In genomic region chr11:64805567-64805966, GRCm38 (mm10) we compare ENCODE assay signal across 35 mouse cellular contexts.
"Had no signal": no experiment of that assay in that cellular context is flagged by ENCODE, and none has a peak within 500 bp of the region (broad histone marks: within the 10 kb centered on the region; RNA-seq: fewer than 3 reads in every experiment).

No protein-coding gene starts in this region.

- H3K4me3 ChIP-seq: heart, embryonic 12.5 days; heart, embryonic 13.5 days; heart, embryonic 15.5 days; hindbrain, embryonic 10.5 days; hindbrain, embryonic 12.5 days; hindbrain, embryonic 13.5 days; hindbrain, embryonic 15.5 days; intestine, embryonic 15.5 days; kidney, embryonic 15.5 days; layer of hippocampus, adult 2 months; left cerebral cortex, adult 2 months had no signal

- H3K9ac ChIP-seq: heart, embryonic 12.5 days; heart, embryonic 13.5 days; heart, embryonic 15.5 days; hindbrain, embryonic 12.5 days; hindbrain, embryonic 13.5 days; hindbrain, embryonic 14.5 days; hindbrain, embryonic 15.5 days; intestine, embryonic 15.5 days; kidney, embryonic 15.5 days had no signal

- H3K4me2 ChIP-seq: heart, embryonic 11.5 days; heart, embryonic 12.5 days; heart, embryonic 13.5 days; heart, embryonic 15.5 days; hindbrain, embryonic 12.5 days; hindbrain, embryonic 13.5 days; hindbrain, embryonic 14.5 days; hindbrain, embryonic 15.5 days; intestine, embryonic 15.5 days; kidney, embryonic 15.5 days had no signal

- ATAC-seq: hindbrain, embryonic 16.5 days; hindbrain, postnatal 0 days; inflammation-experienced regulatory T-cells, adult 6 months; intestine, embryonic 15.5 days; intestine, embryonic 16.5 days; intestine, postnatal 0 days had no signal

- DNase-seq: heart, postnatal 10 days; heart, postnatal 14 days; heart, postnatal 36 days; heart, postnatal 4 days; kidney, adult 11 months; kidney, adult 18-20 months; kidney, adult 2 months; kidney, adult 8-10 months; kidney, adult 9 months; kidney, postnatal 10 days; kidney, postnatal 14 days; kidney, postnatal 25 days; kidney, postnatal 36 days; kidney, postnatal 4 days; layer of hippocampus, adult 9-11 months; layer of hippocampus, postnatal 36 days had no signal

- H3K4me1 ChIP-seq: heart, embryonic 13.5 days; heart, embryonic 15.5 days had no signal

- H3K9me3 ChIP-seq: heart, embryonic 12.5 days; heart, embryonic 13.5 days; heart, embryonic 15.5 days; hindbrain, embryonic 10.5 days; hindbrain, embryonic 12.5 days; hindbrain, embryonic 13.5 days; hindbrain, embryonic 15.5 days; intestine, embryonic 15.5 days; kidney, embryonic 15.5 days had no signal

- H3K27me3 ChIP-seq: heart, embryonic 12.5 days; heart, embryonic 13.5 days; heart, embryonic 15.5 days; hindbrain, embryonic 12.5 days; hindbrain, embryonic 13.5 days; hindbrain, embryonic 15.5 days; intestine, embryonic 15.5 days had no signal

- H3K27ac ChIP-seq: heart, embryonic 13.5 days; heart, embryonic 15.5 days; hindbrain, embryonic 10.5 days; hindbrain, embryonic 12.5 days; hindbrain, embryonic 13.5 days; hindbrain, embryonic 14.5 days; hindbrain, embryonic 15.5 days; hindbrain, postnatal 0 days; intestine, embryonic 15.5 days; kidney, embryonic 15.5 days; kidney, postnatal 0 days; layer of hippocampus, adult 2 months; left cerebral cortex, adult 2 months had no signal

- H3K36me3 ChIP-seq: heart, embryonic 12.5 days; heart, embryonic 13.5 days; heart, embryonic 15.5 days; hindbrain, embryonic 10.5 days; hindbrain, embryonic 12.5 days; hindbrain, embryonic 13.5 days; hindbrain, embryonic 15.5 days; intestine, embryonic 15.5 days; kidney, embryonic 15.5 days had no signal
